Mouse (Mus musculus) ES-E14 (cell line): ENCODE measurements around the gene Vmn1r94.
"Not testable (repeated sequence)": the region's sequence is repeated elsewhere in the genome, so short reads cannot be mapped to it uniquely, and the experiment has no call there.

ENCODE experiments used
- CHD2 ChIP-seq: IDR thresholded peaks from 2 replicates; pipeline ENCODE4 v1.6.1; 2014; ENCODE audit warnings: mild to moderate bottlenecking, low read depth, low read length, inconsistent platforms
- HCFC1 ChIP-seq: IDR thresholded peaks from 2 replicates; pipeline ENCODE4 v1.6.1; 2012; ENCODE audit warnings: low read length, inconsistent platforms, borderline replicate concordance; ENCODE audit not compliant: insufficient read depth
- MAFK ChIP-seq: IDR thresholded peaks from 2 replicates; pipeline ENCODE4 v1.6.1; 2014; ENCODE audit warnings: mild to moderate bottlenecking, low read depth, low read length, inconsistent platforms; ENCODE audit not compliant: insufficient read depth
- ZC3H11A ChIP-seq: IDR thresholded peaks from 2 replicates; pipeline ENCODE4 v1.6.1; 2012; ENCODE audit warnings: low read depth, mild to moderate bottlenecking, inconsistent platforms, low read length, borderline replicate concordance
- ZNF384 ChIP-seq: IDR thresholded peaks from 2 replicates; pipeline ENCODE4 v1.6.1; 2012; ENCODE audit warnings: low read depth, low read length, inconsistent platforms

DNA sequence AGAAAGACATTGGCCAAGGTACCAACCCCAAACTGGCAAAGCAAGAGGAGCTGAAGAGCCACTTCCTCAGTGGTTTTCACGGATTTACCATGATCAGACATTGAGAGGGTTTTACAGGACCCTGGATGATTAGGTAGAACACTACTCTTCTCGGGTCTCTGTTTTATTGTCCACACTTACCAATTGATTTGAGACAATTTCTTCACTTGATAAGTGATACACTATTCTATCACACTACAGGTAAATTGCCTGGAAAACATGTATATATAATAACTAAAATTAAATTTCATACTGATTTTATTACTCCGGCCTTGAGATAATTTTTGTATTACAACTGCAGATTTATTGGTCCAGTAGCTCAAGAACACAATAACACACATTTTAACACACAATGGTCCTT, at the start of gene Vmn1r94:
- TF ChIP-seq ZNF384, CHD2, MAFK, ZC3H11A, HCFC1: not testable (repeated sequence)
